Mouse (Mus musculus): ENCODE results near the gene Pabpn1l.

DNA sequence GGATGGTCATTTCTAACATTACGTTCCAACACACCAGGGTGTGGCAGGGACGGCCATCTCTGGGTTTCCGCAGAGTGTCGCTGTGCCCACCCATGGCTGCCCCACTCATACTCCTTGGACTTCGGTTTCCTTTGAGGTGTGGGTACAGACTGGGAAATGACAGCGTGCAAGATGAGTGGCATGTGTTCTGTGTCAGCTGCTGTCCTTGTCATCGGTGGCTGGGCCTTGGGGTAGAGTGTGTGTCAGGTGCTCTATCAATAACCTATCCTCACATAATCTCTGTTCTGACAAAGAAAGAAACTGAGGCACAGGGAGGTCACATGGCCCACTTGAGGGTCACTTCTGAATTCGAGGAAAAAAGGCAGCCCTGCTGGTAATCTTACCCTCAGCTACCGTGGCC lies 14.7 kb upstream of the Pabpn1l start:
- TF ChIP-seq POLR2A (IDR thresholded peaks at IDR 0.05; ENCODE audit: control insufficient read depth, low read depth, low read length) (no peak), CTCF (IDR thresholded peaks at IDR 0.05; ENCODE audit: control insufficient read depth, insufficient read depth, insufficient replicate concordance, low read depth, low read length) (no peak)
